Mouse (Mus musculus) cerebellum, adult 2 months (tissue): ENCODE results near the gene Cpsf6.

Source experiments
- CTCF ChIP-seq: fragments of 200-500 bp; IDR thresholded peaks from 2 replicates; pipeline ENCODE4 v1.5.1; 2011; ENCODE audit warnings: low read depth, mild to moderate bottlenecking, control low read depth, low read length, moderate library complexity, borderline replicate concordance; ENCODE audit not compliant: insufficient read depth
- POLR2A ChIP-seq: fragments of 200-500 bp; IDR thresholded peaks from 2 replicates; pipeline ENCODE4 v1.6.1; 2011; ENCODE audit warnings: low read length, control low read depth, borderline replicate concordance; ENCODE audit not compliant: insufficient read depth

GRCm38 (mm10) chr10:117391801-117392200, 12.0 kb upstream of the Cpsf6 start:
- TF ChIP-seq CTCF: no peak
- TF ChIP-seq POLR2A: no peak
